Mouse (Mus musculus): ENCODE data around the gene Chrna3.

DNA sequence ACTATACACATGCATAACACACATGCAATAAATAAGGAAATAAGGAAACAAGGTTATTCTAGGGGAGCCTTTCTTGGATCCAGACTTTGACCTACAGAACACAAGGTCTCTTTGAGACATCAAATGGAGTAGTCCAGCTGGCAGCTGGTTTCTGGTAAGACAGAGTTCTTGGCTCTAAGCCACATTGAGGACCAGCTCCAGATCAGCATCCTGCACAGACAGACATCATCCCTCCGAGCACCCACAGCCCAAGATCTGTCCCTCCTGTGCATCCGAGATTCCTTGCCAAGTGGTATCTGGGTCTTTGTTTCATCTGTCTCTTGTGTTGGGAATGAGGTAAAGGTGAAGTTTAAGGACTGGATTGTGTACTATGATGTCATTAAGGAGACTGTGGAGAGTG lies 18.6 kb upstream of the Chrna3 start:
- TF ChIP-seq POLR2A (IDR thresholded peaks at IDR 0.05; ENCODE audit: low read depth, low read length) (no peak), CTCF (conservative IDR thresholded peaks at IDR 0.05; ENCODE audit: insufficient read depth, insufficient read length, low read depth, low read length) (no peak)
